Mouse (Mus musculus) lung, embryonic 15.5 days (tissue): ENCODE results near the gene Cyb5d2. TPM values are rescaled to one million over a fixed set of nuclear protein-coding genes. Genes with fewer than 3 reads are reported as not detected.
"Not testable (repeated sequence)": the region's sequence is repeated elsewhere in the genome, so short reads cannot be mapped to it uniquely, and the experiment has no call there.

Experiments used
- ATAC-seq: fragments of 200-750 bp; cut with Nextera tagmentation; 2 replicates; pipeline ENCODE4 v1.8.0; 2017; ENCODE audit warnings: moderate number of reproducible peaks, borderline replicate concordance; ENCODE audit not compliant: low FRiP score, low TSS enrichment; ENCODE audit errors: extremely low read depth
- H3K27ac ChIP-seq: fragments of 300-500 bp; sonication (generic); 2 replicates; pipeline ENCODE4 v1.5.1; 2015; ENCODE audit warnings: moderate library complexity, mild to moderate bottlenecking, inconsistent platforms
- H3K27me3 ChIP-seq: fragments of 300-500 bp; sonication (generic); 2 replicates; pipeline ENCODE4 v1.6.1; 2015; ENCODE audit warnings: inconsistent platforms
- H3K36me3 ChIP-seq: fragments of 300-500 bp; sonication (generic); 2 replicates; pipeline ENCODE4 v1.6.1; 2015; ENCODE audit warnings: inconsistent platforms
- H3K4me1 ChIP-seq: fragments of 300-500 bp; sonication (generic); 2 replicates; pipeline ENCODE4 v1.6.1; 2015; ENCODE audit warnings: inconsistent platforms
- H3K4me2 ChIP-seq: fragments of 300-500 bp; sonication (generic); 2 replicates; pipeline ENCODE4 v1.6.1; 2015; ENCODE audit warnings: inconsistent platforms, mild to moderate bottlenecking, moderate library complexity
- H3K4me3 ChIP-seq: fragments of 300-500 bp; sonication (generic); 2 replicates; pipeline ENCODE4 v1.5.1; 2015; ENCODE audit warnings: mild to moderate bottlenecking, inconsistent platforms
- H3K9ac ChIP-seq: fragments of 300-500 bp; sonication (generic); 2 replicates; pipeline ENCODE4 v1.6.1; 2015; ENCODE audit warnings: inconsistent platforms
- H3K9me3 ChIP-seq: fragments of 300-500 bp; sonication (generic); 2 replicates; pipeline ENCODE4 v1.6.1; 2016; ENCODE audit warnings: inconsistent platforms
- WGBS: fragments of 180-500 bp; shearing (Covaris S2); methylation state at CpG from one replicate; pipeline ENCODE4 v1.1.7; 2015; 5-methylcytosine and 5-hydroxymethylcytosine counted together
- polyA plus RNA-seq: library from polyadenylated mRNA; unstranded; fragments of >200 nt; fragmentation: Nextera tagmentation; extraction: Ambion mirVana; gene quantifications from 2 replicates; pipeline ENCODE4 v1.2.1, GENCODE M21; 2015

The Cyb5d2 gene
- polyA plus RNA-seq, 1 experiment from 2014 or later, result 6.3 TPM

DNA sequence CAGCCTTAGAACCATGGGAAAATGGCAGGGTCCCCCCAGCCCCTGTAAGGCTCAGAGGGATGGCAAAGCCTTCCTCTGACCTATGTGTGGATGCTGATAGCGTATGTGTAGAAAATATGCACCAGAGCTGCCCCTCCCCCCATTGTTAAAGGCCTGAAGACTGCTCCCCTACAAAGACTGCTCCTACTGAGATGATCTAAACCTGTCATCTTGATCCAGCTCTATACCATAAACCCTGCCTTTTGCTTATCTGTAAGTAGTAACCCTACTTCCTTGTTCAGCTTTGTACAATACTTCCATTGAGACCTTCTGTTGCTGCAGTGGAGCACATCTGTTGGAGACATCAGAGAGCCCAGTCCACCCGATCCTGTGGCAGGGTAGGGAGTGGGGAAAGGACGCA is 9.3 kb upstream of the Cyb5d2 start:
- no peaks in the 10 kb centered on the region for H3K27me3 ChIP-seq
- no peak overlapping the region for H3K4me2 ChIP-seq
- no peak for ATAC-seq
- H3K9ac ChIP-seq, result no peak overlapping the region
- H3K27ac ChIP-seq, result no peak overlapping the region
- H3K4me3 ChIP-seq, result no peak overlapping the region
- WGBS, result 90% methylated on average over 3 of the region's 3 CpGs
- peaks cover 5% of the 10 kb centered on the region; the same call in 1 of the 2 replicates for H3K4me1 ChIP-seq
- no peaks in the 10 kb centered on the region for H3K9me3 ChIP-seq
- no peaks in the 10 kb centered on the region for H3K36me3 ChIP-seq

DNA sequence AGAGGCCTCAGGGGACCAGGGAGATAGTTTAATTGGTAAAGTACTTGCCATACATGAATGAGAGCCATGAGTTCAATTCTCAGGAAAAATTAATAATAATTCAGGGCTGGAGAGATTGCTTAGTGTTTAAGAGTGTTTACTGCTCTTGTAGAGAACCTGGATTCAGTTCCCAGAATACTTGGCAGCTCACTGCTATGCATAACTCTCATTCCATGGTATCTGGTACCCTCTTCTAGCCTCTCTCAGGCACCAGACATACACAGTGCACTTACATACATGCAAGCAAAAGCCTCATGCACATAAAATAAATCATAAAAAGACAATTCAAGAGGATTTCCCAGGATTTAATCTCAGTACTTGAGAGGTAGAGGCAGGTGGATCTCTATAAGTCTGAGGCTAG is 8.6 kb upstream of the Cyb5d2 start:
- Histone ChIP-seq H3K27ac (no peak overlapping the region), H3K9me3 (no peaks in the 10 kb centered on the region)
- ATAC-seq, result no peak

DNA sequence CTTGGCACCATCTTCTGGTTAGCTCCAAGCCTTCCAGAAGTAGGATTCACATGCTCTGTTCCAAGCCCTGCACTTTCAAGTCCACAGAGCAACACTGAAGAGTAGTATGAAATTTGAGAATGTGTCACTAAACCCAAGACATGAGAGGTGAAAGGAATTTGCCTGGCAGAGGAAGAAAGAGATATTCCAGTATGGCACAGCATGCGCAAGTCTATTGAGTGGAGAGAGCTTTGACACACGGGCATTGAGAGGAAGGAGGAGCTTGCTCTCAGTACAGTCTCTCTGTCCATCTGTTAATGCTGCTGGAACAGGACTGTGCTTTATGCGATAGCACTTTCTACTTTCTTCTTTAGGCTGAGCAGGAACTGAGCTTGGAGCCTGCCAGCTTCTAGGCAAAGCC is 7.1 kb upstream of the Cyb5d2 start:
- WGBS, result 52% methylated on average over 3 of the region's 3 CpGs
- no peak overlapping the region for H3K27ac ChIP-seq
- no peak overlapping the region for H3K4me3 ChIP-seq

More for the DNA sequence above, 8.6 kb upstream of the Cyb5d2 start:
- H3K36me3 ChIP-seq, result no peaks in the 10 kb centered on the region
- no peak overlapping the region for H3K4me2 ChIP-seq
- no peaks in the 10 kb centered on the region for H3K27me3 ChIP-seq
- H3K4me3 ChIP-seq, result no peak overlapping the region
- H3K9ac ChIP-seq, result no peak overlapping the region
- peaks cover 5% of the 10 kb centered on the region; the same call in 1 of the 2 replicates for H3K4me1 ChIP-seq

DNA sequence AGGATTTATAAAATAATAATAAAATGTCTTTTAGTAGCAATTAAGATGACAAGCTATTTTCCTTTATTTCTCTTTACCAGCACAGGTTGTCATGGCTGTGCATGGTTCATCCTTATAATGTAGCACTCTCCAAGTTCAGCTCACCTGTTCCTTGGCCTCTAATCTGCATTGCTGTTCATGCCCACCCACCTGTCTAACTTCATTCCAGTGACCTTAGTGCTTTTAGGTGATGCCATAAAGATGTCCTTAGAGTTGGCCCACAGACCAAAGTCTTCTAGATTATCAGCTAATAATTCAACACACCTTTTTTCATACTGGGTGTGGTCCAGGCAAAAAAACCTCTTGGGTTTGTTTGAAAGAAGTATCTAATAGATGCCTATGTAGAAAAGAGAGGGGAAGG is 5.2 kb upstream of the Cyb5d2 start:
- H3K9me3 ChIP-seq, result no peaks in the 10 kb centered on the region
- H3K27ac ChIP-seq, result no peak overlapping the region
- peaks cover 14% of the 10 kb centered on the region for H3K4me1 ChIP-seq
- no peaks in the 10 kb centered on the region for H3K36me3 ChIP-seq
- H3K4me3 ChIP-seq, result no peak overlapping the region
- ATAC-seq, result no peak
- H3K9ac ChIP-seq, result no peak overlapping the region
- no peak overlapping the region for H3K4me2 ChIP-seq
- H3K27me3 ChIP-seq, result no peaks in the 10 kb centered on the region

More for the DNA sequence above, 7.1 kb upstream of the Cyb5d2 start:
- peak; percentile 42; the same call in 1 of the 2 replicates for ATAC-seq
- Histone ChIP-seq H3K4me1 (peaks cover 5% of the 10 kb centered on the region; the same call in 1 of the 2 replicates), H3K9ac (no peak overlapping the region), H3K9me3 (no peaks in the 10 kb centered on the region), H3K27me3 (no peaks in the 10 kb centered on the region), H3K4me2 (no peak overlapping the region), H3K36me3 (no peaks in the 10 kb centered on the region)

DNA sequence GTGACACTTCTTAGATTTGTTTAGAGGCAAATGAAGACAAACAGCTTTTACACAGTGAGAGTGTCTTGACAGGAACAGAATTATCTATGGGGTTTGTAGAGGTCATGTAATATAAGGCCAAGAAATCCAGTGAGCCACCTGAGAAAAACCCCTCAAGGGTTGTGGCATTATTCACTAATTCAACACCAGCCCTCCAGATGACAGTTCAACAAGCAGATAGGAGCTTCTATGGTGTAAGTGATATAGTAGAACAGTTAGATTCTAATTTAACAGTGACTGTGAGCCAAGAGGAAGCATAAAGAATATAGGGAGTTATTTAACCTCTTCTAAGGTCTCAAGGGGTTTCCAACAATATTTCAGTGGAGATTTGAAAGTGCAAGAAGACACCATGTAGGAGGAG is 2.2 kb upstream of the Cyb5d2 start:
- Histone ChIP-seq H3K4me2 (no peak overlapping the region), H3K4me3 (no peak overlapping the region), H3K9ac (no peak overlapping the region), H3K27me3 (no peaks in the 10 kb centered on the region), H3K9me3 (no peaks in the 10 kb centered on the region), H3K27ac (no peak overlapping the region), H3K36me3 (no peaks in the 10 kb centered on the region), H3K4me1 (peaks cover 16% of the 10 kb centered on the region)
- no peak for ATAC-seq

DNA sequence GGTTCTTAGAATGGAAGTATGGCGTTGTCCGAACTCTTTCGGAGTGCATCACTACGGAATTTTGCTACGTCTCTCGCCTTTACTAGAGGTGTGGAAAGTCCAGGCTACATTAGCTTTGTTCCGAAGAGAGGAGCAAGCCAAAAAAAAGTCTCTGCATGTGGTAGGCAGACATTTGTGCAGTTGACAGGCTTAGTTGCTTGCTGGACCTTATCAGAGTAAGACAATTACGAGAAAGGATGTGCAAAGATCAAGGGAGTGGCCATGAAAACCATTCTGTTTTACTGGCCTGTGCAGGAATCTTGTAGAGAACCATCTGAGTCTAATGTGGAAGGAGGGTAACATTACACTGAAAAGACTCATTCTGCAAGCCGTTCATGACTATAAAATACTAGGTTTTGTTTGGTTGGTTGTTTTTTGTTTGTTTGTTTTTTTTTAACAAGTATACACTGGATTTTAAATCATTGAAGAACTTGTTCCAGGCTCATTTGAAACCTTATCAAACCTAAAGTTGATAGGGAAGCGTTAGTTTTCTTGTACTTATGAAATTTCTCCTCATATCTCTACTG is 914 bp upstream of the Cyb5d2 start:
- H3K27ac ChIP-seq, result no peak overlapping the region
- peak overlapping the region; percentile 92 for H3K4me3 ChIP-seq
- H3K9me3 ChIP-seq, result no peaks in the 10 kb centered on the region
- H3K9ac ChIP-seq, result peak overlapping the region; percentile 88
- peaks cover 15% of the 10 kb centered on the region for H3K4me1 ChIP-seq
- no peaks in the 10 kb centered on the region for H3K36me3 ChIP-seq
- WGBS, result 11% methylated on average over 10 of the region's 10 CpGs
- ATAC-seq, result no peak
- H3K4me2 ChIP-seq, result peak overlapping the region; percentile 73
- no peaks in the 10 kb centered on the region for H3K27me3 ChIP-seq

DNA sequence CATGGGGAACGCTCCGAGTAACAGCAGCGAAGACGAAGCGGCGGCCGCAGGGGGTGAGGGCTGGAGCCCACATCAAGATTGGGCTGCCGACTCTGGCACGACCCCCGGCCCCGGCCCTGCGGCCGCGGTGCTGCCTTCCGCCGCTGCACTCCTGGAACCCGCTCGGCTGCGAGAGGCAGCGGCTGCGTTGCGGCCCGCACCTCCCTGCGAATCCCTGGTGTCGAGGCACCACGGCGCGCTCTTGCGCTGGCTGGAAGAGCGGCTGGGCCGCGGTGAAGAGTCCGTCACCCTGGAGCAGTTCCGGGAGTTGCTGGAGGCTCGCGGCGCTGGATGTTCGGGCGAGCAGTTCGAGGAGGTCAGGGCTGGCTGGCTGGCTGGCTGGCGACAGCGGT is 350 bp upstream of the Cyb5d2 start:
- no peaks in the 10 kb centered on the region for H3K27me3 ChIP-seq
- WGBS, result 0% methylated on average over 42 of the region's 42 CpGs
- H3K36me3 ChIP-seq, result no peaks in the 10 kb centered on the region
- peak overlapping the region; percentile 88 for H3K9ac ChIP-seq
- H3K4me1 ChIP-seq, result peaks cover 15% of the 10 kb centered on the region
- peak overlapping the region; percentile 73 for H3K4me2 ChIP-seq
- H3K9me3 ChIP-seq, result no peaks in the 10 kb centered on the region
- peak; percentile 48; the same call in 1 of the 2 replicates for ATAC-seq
- peak overlapping the region; percentile 42 for H3K27ac ChIP-seq
- H3K4me3 ChIP-seq, result peak overlapping the region; percentile 92

DNA sequence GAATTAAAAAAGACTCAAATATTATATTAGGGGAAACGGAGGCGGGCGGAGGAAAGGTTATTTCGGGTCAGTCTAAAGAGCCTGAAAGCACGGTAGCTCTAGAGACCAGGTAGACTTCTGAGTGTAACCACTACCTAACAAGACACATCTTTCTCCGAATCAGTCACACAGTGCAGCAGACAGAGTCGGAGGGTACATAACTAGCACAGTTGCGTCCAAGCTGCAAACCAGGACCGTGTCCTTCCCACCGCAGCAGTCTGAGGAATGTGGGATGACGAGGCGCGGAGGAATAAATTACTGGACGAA is 840 bp downstream of the Cyb5d2 start:
- H3K27me3 ChIP-seq, result no peaks in the 10 kb centered on the region
- peaks cover 15% of the 10 kb centered on the region for H3K4me1 ChIP-seq
- H3K36me3 ChIP-seq, result no peaks in the 10 kb centered on the region
- peak overlapping the region; percentile 92 for H3K4me3 ChIP-seq
- peak overlapping the region; percentile 73 for H3K4me2 ChIP-seq
- H3K27ac ChIP-seq, result peak overlapping the region; percentile 75
- ATAC-seq, result peak; percentile 51; the same call in 1 of the 2 replicates
- H3K9me3 ChIP-seq, result no peaks in the 10 kb centered on the region
- peak overlapping the region; percentile 88 for H3K9ac ChIP-seq
- WGBS, result 14% methylated on average over 14 of the region's 14 CpGs

DNA sequence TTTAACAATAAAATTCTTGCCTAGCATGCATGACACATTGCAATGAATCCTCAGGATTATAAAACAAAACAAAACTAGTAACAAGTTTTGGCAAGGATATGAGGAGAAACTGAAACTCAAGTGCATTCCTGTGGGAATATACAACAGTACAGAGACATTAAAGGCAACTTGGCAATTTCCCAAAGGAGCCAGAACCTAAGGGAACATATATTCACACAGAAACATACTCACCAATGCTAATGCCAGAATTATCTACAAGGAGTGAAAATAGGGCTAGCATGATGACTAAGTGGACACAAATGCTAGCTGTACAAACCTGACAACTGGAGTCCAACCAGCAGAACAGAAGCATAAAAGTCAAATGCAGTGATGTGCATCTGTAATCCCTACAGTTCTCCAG is 3.9 kb downstream of the Cyb5d2 start:
- Histone ChIP-seq H3K9ac (no peak overlapping the region), H3K36me3 (no peaks in the 10 kb centered on the region), H3K4me1 (peaks cover 9% of the 10 kb centered on the region; the same call in 1 of the 2 replicates), H3K4me3 (no peak overlapping the region), H3K27me3 (no peaks in the 10 kb centered on the region), H3K27ac (no peak overlapping the region), H3K9me3 (no peaks in the 10 kb centered on the region), H3K4me2 (no peak overlapping the region)
- no peak for ATAC-seq

DNA sequence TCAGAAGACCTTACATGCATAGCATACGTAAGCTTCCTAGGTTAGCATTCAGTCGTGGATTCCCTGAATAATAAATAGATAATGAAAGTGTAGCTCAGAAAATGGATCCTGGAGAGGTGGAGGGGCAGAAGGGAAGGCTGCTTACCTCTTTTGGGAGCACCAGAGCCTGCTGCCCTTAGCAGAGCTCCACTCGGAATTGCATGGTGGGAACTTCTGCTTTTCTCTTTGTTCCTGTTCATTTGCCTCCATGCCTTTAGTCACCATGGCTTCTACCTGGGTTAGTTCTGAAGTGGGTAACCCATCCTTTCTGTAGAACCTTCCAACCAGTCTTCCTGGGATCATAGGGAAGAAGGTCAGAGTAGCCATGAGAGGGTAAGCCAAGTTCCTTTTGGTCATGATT is 13.4 kb downstream of the Cyb5d2 start:
- no peak for ATAC-seq
- Histone ChIP-seq H3K36me3 (no peaks in the 10 kb centered on the region), H3K9ac (no peak overlapping the region), H3K27ac (no peak overlapping the region), H3K4me3 (no peak overlapping the region), H3K9me3 (no peaks in the 10 kb centered on the region), H3K4me1 (no peaks in the 10 kb centered on the region), H3K4me2 (no peak overlapping the region), H3K27me3 (no peaks in the 10 kb centered on the region)
- WGBS, result 76% methylated on average over 3 of the region's 3 CpGs

DNA sequence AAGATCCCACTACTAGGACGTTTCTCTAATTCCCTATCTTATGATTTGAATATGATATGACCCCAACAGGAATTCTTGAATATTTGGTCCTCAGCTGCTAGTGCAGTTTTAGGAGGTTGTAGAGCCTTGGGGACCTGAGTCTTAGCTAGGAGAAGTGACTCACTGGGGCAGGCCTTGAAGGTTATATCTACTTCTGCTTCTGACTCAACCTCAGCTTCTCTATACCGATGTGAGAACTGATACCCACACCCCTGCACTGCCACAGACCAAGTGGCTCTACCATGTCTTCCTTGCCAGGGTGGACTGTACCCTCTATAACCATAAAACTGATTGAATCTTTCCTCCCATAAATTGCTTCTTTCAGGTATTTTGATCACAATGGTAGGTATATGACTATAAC is 13.8 kb downstream of the Cyb5d2 start:
- Histone ChIP-seq H3K27me3 (no peaks in the 10 kb centered on the region), H3K9me3 (no peaks in the 10 kb centered on the region), H3K4me3 (no peak overlapping the region), H3K27ac (no peak overlapping the region), H3K9ac (no peak overlapping the region), H3K4me1 (no peaks in the 10 kb centered on the region), H3K36me3 (no peaks in the 10 kb centered on the region), H3K4me2 (no peak overlapping the region)
- WGBS, result 54% methylated on average over 2 of the region's 2 CpGs
- no peak for ATAC-seq

DNA sequence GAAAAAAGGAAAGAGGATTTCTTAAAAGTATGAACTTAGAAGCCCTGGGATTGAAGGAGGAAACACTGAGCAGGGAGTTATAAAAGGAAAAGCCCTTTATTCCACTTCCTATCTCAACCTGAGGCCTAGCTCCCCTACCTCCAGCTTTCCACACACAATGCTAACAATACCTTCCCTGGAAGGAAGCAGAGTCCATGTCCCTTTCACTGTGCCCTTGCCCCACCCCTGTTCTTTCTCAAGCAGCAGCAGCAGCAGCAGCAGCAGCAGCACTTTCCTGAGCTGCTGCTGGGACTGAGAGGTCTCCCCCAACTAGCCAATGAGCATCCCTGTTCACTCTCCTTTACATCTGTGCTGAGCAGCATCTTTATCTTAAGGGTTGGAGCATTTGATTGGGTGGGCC is 17.0 kb downstream of the Cyb5d2 start:
- Histone ChIP-seq H3K27me3 (no peaks in the 10 kb centered on the region), H3K9ac (no peak overlapping the region), H3K27ac (no peak overlapping the region), H3K4me3 (no peak overlapping the region), H3K9me3 (no peaks in the 10 kb centered on the region), H3K36me3 (no peaks in the 10 kb centered on the region), H3K4me1 (no peaks in the 10 kb centered on the region), H3K4me2 (no peak overlapping the region)
- no peak for ATAC-seq

DNA sequence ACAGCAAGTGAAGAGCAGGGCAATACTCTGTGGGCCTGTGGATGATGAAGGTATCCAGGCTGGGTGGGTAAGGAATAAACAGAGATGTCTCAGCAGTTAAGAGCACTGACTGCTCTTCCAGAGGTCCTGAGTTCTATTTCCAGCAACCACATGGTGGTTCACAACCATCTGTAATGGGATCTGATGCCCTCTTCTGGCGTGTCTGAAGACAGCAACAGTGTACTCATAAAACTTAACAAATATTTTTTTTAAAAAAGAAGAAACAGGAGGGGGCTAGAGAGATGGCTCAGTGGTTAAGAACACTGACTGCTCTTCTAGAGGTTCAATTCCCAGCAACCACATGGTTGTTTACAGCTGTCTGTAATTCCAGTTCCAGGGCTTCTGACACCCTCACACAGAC is 23.3 kb downstream of the Cyb5d2 start:
- ATAC-seq, result not testable (repeated sequence)

More for the DNA sequence above, 23.3 kb downstream of the Cyb5d2 start:
- not testable (repeated sequence) for H3K9ac ChIP-seq, H3K27me3 ChIP-seq, H3K4me2 ChIP-seq, H3K9me3 ChIP-seq, H3K4me3 ChIP-seq, H3K27ac ChIP-seq, H3K36me3 ChIP-seq
- 23% methylated on average over 1 of the region's 1 CpGs for WGBS
- peaks cover 18% of the 10 kb centered on the region for H3K4me1 ChIP-seq
